Mouse (Mus musculus): ENCODE measurements around the gene Cep164.
"Not testable (repeated sequence)": the region's sequence is repeated elsewhere in the genome, so short reads cannot be mapped to it uniquely, and the experiment has no call there.

Cep164 gene

DNA sequence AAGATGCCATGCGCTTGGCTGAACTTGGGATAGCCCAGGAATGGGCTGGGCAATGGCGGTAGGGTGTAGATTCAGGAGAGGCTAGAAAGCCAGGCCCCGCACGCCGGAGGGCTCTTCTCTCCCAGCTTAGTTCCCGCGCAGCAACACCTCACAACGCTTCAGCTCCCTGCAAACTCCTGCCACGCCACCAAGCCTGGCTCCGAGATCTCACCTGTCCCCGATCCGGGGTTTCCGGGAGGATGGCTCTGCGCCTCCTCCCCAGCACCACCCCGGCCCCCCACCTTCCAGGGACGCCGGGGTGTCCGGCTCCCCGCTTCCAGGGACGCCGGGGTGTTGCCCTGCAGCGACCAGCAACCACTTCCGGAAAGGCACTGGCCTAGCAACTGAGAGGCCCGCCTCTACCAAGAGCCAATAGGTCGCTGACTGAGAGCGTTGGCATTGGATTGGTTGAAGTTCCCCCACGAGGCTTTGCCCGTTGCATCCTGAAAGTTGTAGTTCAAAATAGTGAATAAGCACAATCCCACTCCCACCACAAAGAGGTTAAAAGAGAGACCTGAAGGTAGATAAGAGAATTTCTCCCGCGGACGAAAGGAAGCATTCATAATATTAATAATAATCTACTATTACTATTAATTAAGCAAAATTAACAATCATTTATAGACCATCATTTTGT lies at the start of gene Cep164:
TSS of gene Cep164 (minus strand) at position 401 of the 673 bp plus-strand sequence.
- peak; percentile 79 for DNase-seq

DNA sequence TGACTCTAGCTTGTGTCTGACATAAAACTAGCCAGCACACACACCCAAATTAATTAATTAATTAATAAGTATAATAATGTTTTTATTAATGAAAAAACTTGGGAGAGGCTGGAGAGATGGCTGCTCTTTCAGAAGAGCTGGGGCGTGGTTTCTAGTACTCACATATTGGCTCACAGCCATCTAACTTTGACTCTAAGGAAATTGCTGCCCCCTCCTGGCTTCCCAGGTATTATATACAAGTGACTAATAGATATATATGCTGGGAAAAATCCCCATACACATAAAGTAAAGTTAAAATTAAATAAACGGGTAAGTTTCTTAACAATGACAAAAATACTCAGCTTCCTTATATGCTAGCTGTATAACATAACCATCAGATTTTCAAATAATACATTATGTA lies 49.4 kb upstream of the Cep164 start:
- DNase-seq: no peak

DNA sequence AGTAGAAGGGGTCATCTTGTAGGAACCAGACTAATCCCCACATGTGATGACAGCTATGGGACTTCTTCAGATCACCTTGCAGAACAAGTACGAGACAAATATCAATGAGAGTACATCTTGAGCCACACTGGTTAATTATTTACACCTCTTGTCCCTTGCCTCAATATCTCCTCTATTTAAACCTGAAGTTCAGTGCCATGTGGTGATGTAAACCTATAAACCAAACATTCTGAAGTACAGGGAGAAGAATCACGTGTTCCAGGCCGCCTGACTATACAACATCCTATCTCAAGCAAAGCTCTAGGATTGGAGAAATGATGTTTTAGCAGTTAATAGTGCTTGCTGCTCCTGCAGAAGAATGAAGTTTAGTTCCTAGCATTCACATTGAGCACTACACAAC lies 41.8 kb upstream of the Cep164 start:
- no peak for DNase-seq

GRCm38 (mm10) chr9:45869181-45869580 lies 40.7 kb upstream of the Cep164 start:
- DNase-seq: no peak

- no peak for DNase-seq
Observed at GRCm38 (mm10) chr9:45861813-45862212, 33.3 kb upstream of the Cep164 start.

DNA sequence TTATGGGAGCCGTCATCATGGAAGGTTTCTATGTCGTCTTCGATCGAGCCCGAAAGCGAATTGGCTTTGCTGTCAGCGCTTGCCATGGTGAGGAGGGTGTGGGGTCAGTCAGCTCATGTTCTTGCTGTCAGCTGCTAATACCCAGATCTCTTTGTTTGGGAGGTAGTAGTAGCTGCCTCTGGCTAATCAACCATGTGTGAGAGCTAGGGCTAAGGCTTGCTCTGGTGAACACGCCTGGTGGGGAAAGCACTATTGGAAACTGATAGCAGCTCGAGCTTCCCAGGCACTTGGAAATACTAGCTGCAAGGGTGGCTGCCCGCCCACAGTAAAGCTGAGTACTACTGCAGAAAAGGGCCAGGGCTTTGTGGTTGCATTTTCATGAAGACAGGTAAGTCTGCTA lies 30.9 kb upstream of the Cep164 start:
- DNase-seq: no peak

- DNase-seq: no peak
Observed at GRCm38 (mm10) chr9:45854136-45854535, 25.6 kb upstream of the Cep164 start.

DNA sequence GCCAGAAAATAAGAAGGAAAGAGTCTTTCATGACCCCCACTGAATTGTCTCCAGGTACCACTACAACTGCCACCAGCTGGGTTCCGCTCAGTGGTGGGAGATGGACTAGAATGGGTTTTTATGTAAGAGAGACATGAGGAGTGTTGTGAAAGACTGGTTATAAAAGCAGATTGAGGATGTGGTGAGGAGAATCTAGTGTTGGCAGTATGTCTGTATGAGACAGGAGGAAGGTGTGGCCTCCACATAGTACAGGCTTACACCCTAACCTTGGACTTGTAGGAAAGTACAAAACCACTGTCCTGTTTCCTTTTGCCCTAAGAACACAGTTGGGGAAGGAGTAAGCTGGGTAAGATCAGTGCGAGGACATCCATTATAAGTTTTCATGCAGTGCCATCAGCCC lies 25.2 kb upstream of the Cep164 start:
- no peak for DNase-seq

DNA sequence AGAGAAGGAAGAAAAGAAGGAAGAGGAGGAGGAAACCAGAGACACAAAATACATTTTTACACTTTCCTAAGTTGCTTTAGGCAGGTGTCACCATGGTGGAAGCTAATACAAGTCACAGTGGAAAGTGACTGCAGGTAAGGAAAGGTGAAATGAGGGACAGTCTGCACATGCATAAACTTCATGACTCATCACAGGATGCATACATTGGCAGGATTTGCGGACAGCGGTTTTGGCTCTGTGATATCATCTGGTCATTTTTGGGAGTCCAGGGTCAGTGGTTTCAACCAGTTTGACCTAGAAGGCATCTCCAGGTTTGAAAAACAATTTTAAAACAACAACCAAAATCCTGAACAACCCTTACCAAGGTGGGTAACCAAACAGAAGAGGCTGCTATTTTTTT lies 23.3 kb upstream of the Cep164 start:
- no peak for DNase-seq

GRCm38 (mm10) chr9:45851330-45851729 lies 22.8 kb upstream of the Cep164 start:
- DNase-seq: no peak

GRCm38 (mm10) chr9:45850528-45851155 lies 22.2 kb upstream of the Cep164 start:
- no peak for DNase-seq

- DNase-seq: no peak
Observed at GRCm38 (mm10) chr9:45849528-45850408, 21.3 kb upstream of the Cep164 start.

- no peak for DNase-seq
Observed at GRCm38 (mm10) chr9:45846891-45847460, 18.5 kb upstream of the Cep164 start.

DNA sequence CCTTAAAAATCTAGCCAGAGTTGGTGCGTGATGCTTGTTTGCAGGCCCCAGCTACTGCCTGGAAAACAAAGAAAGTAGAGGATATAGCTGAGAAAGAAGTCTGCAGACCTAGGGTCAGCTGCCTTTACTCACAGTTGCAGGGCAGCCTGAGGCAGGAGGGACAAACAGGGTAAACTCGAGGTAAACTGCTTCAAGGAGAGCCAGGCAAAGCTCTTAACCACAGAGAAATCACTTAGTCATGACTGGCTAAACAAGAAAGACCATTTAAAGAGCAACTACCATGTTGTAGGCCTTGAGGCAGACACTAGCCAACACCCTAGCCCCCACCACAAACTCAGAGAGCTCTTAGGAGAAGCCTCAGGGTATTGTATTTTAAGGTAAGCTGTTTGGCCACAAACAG lies 17.7 kb upstream of the Cep164 start:
- not testable (repeated sequence) for DNase-seq

DNA sequence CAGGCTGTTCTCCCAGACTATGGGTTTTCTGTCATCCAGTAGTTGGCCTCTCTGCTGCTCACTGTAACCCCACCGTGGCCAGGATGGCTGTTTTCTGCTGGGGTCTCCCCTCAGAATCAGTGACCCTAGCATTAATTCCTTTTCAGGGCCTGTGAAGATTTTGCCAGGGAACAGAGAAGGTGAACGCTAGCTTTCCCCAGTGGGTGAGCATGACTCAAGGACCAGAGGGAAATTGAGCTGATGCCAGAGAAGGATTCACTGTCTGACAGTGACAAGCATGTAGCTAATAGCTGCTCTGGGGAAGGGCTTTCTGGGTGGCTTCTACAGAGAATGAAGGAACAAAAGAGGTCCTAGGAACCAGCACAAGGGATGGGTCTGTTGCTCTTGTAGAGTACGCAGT lies 17.1 kb upstream of the Cep164 start:
- no peak for DNase-seq

DNA sequence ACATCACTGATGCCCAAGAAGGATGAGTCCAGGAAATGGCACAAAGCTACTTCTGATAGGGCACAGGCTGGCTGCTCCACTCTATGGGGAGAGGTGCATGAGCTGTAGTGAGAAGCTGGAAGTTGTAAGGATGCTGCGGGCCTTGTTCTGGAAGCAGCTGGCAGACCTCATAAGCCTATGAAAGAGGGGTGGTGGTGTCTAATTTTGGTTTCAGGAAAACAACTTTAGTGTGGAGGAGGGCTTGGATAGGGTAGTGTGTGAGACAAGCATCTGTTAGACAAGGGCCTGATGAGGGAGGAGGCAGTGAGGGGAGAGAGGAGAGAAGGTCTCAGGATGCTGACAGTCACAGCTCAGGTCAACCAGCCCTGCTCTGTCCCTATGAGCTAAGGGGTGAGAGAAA lies 15.3 kb upstream of the Cep164 start:
- no peak for DNase-seq

- no peak for DNase-seq
Observed at GRCm38 (mm10) chr9:45843007-45843406, 14.5 kb upstream of the Cep164 start.

DNA sequence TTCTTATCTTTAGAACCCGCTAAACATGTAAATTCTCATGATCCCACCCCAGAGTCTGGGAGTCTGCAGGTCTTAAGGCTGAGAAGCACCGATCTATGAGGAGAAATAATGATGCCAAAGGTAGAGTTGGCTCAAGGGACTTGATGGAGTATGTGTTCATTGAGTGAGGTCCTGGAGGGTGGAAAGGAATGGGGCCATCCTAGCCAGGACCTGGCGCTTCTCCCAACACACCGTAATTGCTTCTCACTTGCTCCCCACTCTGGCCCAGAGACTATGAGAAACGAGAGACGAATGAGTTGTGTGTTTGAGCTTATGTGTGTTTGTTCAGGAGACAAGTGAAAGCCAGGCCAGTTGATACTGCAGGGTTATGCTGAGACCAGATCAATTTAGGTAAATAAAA lies 13.0 kb upstream of the Cep164 start:
- no peak for DNase-seq

DNA sequence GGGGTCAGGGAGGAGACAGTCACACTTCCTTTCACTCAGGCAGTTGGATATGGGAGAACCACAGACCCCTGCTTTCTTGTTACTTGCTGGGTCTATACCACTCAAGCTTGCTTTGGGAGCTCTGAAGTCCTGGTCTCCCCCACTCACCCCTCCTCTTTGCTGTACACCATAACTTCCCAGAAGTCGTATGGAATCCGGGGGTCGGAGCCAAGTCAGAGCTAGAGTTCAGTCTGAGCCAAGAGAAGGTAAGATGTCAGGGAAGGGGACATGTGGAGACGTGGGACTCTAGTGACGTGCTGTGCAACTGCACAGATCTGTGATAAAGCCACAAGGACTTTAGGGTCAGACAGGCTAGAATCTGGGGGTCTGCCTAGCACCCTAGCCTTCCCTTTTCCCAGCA lies 11.8 kb upstream of the Cep164 start:
- no peak for DNase-seq

DNA sequence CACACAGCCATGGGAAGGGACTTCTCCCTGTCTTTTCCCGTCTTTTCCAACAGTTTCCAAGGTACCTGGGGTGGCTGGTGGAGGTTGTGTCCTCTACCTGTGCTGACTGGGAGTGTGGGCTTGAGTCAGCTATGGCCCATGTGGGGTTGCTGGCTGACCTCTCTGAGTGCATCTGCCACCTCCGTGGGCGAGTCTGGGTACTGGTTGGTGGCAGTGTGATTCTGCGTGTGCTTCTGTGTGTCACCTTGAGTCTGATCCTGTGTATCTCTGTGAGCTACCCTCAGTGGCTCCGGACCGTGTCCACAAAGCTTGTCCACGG lies 11.4 kb upstream of the Cep164 start:
- no peak for DNase-seq

- DNase-seq: no peak
Observed at GRCm38 (mm10) chr9:45839139-45839981, 10.9 kb upstream of the Cep164 start.

DNA sequence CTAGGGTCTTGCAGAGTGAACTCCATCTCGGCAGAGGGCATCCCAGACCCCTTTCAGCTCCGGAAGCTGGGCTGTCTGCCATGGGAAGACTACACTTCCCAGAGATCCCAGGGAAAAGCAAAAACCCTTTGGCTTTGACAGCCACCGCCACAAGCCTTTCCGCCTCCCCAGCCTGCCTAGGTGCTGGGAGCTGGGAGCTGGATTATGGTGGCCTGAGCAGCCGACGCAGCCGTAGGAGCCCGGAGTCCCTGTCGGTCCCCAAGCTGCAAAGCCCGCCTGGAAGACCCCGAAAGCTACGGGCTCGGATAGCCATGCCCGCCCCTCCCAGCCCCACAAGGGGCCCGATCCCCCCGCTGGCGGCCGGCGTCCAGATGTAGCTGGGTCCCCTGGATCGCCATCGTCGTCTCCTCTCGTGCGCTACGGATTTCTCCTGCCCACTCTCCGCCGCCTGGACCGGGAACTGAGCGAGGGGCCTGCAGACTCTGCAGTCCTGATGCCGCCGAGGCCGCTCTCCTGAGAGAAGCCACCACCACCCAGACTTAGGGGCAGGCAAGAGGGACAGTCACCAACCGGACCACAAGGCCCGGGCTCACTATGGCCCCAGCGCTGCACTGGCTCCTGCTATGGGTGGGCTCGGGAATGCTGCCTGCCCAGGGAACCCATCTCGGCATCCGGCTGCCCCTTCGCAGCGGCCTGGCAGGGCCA lies 10.1 kb upstream of the Cep164 start, which contains the start of gene Bace1:
TSS of gene Bace1 (plus strand) at position 147 of the 705 bp plus-strand sequence.
- peak; percentile 85 for DNase-seq
